Mouse (Mus musculus) midbrain, postnatal 0 days (tissue): ENCODE results near the gene Ankrd1. TPM values are rescaled to one million over a fixed set of nuclear protein-coding genes. Genes with fewer than 3 reads are reported as not detected.
A peak's percentile ranks its signal among the peaks of the same experiment; 100 is the strongest.

Source experiments
- ATAC-seq: fragments of 200-750 bp; cut with Nextera tagmentation; 2 replicates; pipeline ENCODE4 v1.8.0; 2017; ENCODE audit warnings: moderate number of reproducible peaks, mild to moderate bottlenecking, moderate TSS enrichment, moderate library complexity; ENCODE audit not compliant: low FRiP score
- DNase-seq: peaks from one replicate; pipeline ENCODE4 v3.0.0-alpha.2; 2015; ENCODE audit warnings: low spot score
- H3K27ac ChIP-seq: fragments of 300-500 bp; sonication (generic); 2 replicates; pipeline ENCODE4 v1.5.1; 2014; ENCODE audit warnings: low read depth, mild to moderate bottlenecking, low read length, mixed read lengths
- H3K27me3 ChIP-seq: fragments of 300-500 bp; sonication (generic); 2 replicates; pipeline ENCODE4 v1.6.1; 2014; ENCODE audit warnings: low read length, control low read depth, mixed read lengths; ENCODE audit not compliant: insufficient read depth
- H3K36me3 ChIP-seq: fragments of 300-500 bp; sonication (generic); 2 replicates; pipeline ENCODE4 v1.6.1; 2014; ENCODE audit warnings: low read length, control low read depth, mixed read lengths; ENCODE audit not compliant: insufficient read depth
- H3K4me1 ChIP-seq: fragments of 300-500 bp; sonication (generic); 2 replicates; pipeline ENCODE4 v1.6.1; 2014; ENCODE audit warnings: mild to moderate bottlenecking, control low read depth, antibody characterized with exemption, low read length, mixed read lengths; ENCODE audit not compliant: insufficient read depth
- H3K4me2 ChIP-seq: fragments of 300-500 bp; sonication (generic); 2 replicates; pipeline ENCODE4 v1.6.1; 2014; ENCODE audit warnings: low read depth, mild to moderate bottlenecking, low read length, mixed read lengths; ENCODE audit not compliant: poor library complexity, severe bottlenecking
- H3K4me3 ChIP-seq: fragments of 300-500 bp; sonication (generic); 2 replicates; pipeline ENCODE4 v1.5.1; 2014; ENCODE audit warnings: low read depth, mild to moderate bottlenecking, low read length, moderate library complexity
- H3K9ac ChIP-seq: fragments of 300-500 bp; sonication (generic); replicated peaks from 2 replicates; pipeline ENCODE4 v1.6.1; 2014; ENCODE audit warnings: mild to moderate bottlenecking, low read length, moderate library complexity, mixed read lengths; ENCODE audit not compliant: poor library complexity, severe bottlenecking
- H3K9me3 ChIP-seq: fragments of 300-500 bp; sonication (generic); 2 replicates; pipeline ENCODE4 v1.6.1; 2016; ENCODE audit warnings: low read length, control low read depth
- CTCF ChIP-seq: IDR thresholded peaks from 2 replicates; pipeline ENCODE4 v1.5.1; 2016; ENCODE audit warnings: antibody characterized with exemption, mild to moderate bottlenecking
- WGBS: fragments of 180-500 bp; shearing (Covaris S2); extraction: QIAGEN DNeasy Blood & Tissue Kit; methylation state at CpG from one replicate; pipeline ENCODE4 v1.1.7; 2014; 5-methylcytosine and 5-hydroxymethylcytosine counted together
- polyA plus RNA-seq: library from polyadenylated mRNA; unstranded; fragments of >200 nt; fragmentation: Nextera tagmentation; extraction: Ambion mirVana; gene quantifications from 2 replicates; pipeline ENCODE4 v1.2.1, GENCODE M21; 2015
- total RNA-seq: library from RNA; depleted of rRNA; stranded (reverse); fragments of >200 nt; gene quantifications from 2 replicates; pipeline ENCODE4 v1.2.3, GENCODE M21; 2014

The Ankrd1 gene
- total and polyA plus RNA-seq, 2 experiments from 2014 or later, result 0.11 TPM; not detected in 1

DNA sequence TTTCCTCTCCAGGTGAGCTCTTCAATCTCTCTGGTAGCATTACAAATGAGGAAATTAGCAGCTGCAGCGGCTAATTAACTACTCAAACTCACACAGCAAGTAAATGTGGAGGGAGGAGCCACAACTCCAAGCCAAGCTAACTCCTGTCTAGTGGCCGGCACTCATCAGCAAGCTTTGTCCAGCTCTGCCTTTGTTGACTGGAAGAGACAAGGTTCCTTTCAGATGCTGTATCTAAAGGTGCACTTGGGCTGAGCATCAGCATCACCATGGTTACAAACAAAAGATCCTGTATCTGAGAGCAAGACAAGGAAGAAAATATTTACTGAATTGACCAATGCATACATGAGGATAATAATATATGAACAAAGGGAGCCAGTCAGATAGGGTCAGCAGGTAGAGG lies 10.3 kb upstream of the Ankrd1 start:
- Histone ChIP-seq H3K4me2 (no peak overlapping the region), H3K9me3 (no peaks in the 10 kb centered on the region), H3K9ac (no peak overlapping the region), H3K4me1 (no peaks in the 10 kb centered on the region), H3K27ac (no peak overlapping the region), H3K36me3 (no peaks in the 10 kb centered on the region), H3K27me3 (no peaks in the 10 kb centered on the region), H3K4me3 (no peak overlapping the region)
- TF ChIP-seq CTCF, result no peak
- 41% methylated on average over 2 of the region's 2 CpGs for WGBS
- peak; percentile 20; the same call in 1 of the 2 replicates for ATAC-seq
- no peak for DNase-seq

DNA sequence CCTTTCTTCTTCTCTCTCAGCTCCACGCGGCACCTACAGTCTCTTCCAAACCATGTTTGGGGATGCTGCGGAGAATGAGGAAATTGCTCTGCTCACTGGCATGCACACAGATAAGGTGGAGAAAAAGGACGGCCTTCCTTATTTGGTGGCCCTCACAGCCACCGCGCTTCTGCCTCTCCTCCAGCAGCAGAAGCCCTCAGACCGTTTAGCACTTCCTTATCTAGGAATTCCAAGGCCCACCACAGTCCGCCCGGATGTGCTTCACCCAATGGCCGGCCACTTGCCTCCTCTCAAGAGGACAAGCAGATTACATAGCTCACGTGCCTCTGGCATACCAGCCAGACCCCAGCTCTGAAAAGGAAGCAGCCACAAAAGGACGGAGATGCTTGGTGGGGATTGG lies 9.7 kb upstream of the Ankrd1 start:
- no peak for TF ChIP-seq CTCF
- Histone ChIP-seq H3K36me3 (no peaks in the 10 kb centered on the region), H3K9ac (no peak overlapping the region), H3K27ac (no peak overlapping the region), H3K9me3 (no peaks in the 10 kb centered on the region), H3K4me2 (no peak overlapping the region), H3K4me3 (no peak overlapping the region), H3K4me1 (no peaks in the 10 kb centered on the region), H3K27me3 (no peaks in the 10 kb centered on the region)
- DNase-seq (no peak), ATAC-seq (no peak)
- 69% methylated on average over 12 of the region's 12 CpGs for WGBS

DNA sequence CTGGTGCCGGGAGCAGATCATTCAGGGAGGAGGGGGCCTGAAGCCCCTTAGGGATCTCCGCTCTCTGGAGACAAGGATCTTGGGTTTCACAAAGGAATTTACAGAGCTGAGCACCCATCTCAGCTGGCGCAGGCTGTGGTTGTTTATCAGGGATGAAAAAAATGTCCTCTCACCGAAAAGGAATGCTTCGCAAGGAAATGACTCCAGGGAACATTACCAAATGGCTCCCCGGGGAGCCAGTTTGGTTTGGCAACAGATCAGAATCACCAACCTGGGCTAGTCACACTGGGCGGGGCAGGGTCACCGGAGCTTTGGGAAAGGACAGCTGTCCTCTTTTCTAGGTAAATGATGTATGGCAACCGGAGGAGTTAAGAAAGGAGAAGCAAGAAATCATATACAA lies 9.3 kb upstream of the Ankrd1 start:
- DNase-seq (no peak), ATAC-seq (no peak)
- Histone ChIP-seq H3K27me3 (no peaks in the 10 kb centered on the region), H3K4me3 (no peak overlapping the region), H3K9ac (no peak overlapping the region), H3K4me2 (no peak overlapping the region), H3K36me3 (no peaks in the 10 kb centered on the region), H3K9me3 (no peaks in the 10 kb centered on the region), H3K27ac (no peak overlapping the region), H3K4me1 (no peaks in the 10 kb centered on the region)
- WGBS, result 68% methylated on average over 9 of the region's 9 CpGs
- TF ChIP-seq CTCF, result no peak

DNA sequence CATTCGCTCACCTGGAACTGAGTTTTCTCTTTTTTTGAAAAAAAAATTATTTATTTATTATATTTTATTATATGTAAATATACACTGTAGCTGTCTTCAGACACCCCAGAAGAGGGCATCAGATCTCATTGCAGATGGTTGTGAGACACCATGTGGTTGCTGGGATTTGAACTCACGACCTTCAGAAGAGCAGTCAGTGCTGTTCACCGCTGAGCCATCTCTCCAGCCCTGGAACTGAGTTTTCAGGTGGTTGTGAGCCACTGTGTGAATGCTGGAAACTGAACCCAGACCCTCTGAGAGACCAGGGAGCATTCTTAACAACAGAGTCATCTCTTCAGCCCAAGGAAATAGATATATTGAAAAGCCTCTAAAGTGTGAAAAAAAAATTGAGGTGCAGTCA lies 8.5 kb upstream of the Ankrd1 start:
- Histone ChIP-seq H3K9me3 (no peaks in the 10 kb centered on the region), H3K4me2 (no peak overlapping the region), H3K27me3 (no peaks in the 10 kb centered on the region), H3K36me3 (no peaks in the 10 kb centered on the region), H3K4me3 (no peak overlapping the region), H3K27ac (no peak overlapping the region), H3K4me1 (no peaks in the 10 kb centered on the region), H3K9ac (no peak overlapping the region)
- no peak for TF ChIP-seq CTCF
- DNase-seq (no peak), ATAC-seq (no peak)
- WGBS, result 94% methylated on average over 3 of the region's 3 CpGs

DNA sequence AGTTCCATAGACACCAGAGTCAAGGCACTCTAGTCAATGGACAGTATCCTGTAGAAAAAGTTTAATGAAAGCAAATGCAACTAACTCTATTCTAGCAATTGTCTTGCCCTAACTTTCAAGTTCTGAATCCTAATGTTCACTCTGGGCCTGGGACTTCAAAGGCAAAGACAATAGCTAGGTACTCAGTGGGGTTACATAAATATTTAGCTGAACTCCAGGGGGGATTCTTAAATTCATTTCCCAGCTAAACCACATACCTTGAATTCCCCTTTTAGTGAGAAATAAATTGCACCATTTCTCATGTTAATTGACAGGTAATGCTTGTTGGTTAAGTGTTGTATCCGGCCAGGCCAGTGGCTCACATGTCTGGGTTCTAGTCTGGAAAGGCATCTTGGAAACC lies 4.3 kb upstream of the Ankrd1 start:
- no peaks in the 10 kb centered on the region for H3K27me3 ChIP-seq
- H3K27ac ChIP-seq, result no peak overlapping the region
- TF ChIP-seq CTCF, result no peak
- no peaks in the 10 kb centered on the region for H3K36me3 ChIP-seq
- DNase-seq (no peak), ATAC-seq (no peak)
- H3K4me3 ChIP-seq, result no peak overlapping the region
- H3K4me1 ChIP-seq, result no peaks in the 10 kb centered on the region
- 91% methylated on average over 1 of the region's 1 CpGs for WGBS
- H3K4me2 ChIP-seq, result no peak overlapping the region
- H3K9ac ChIP-seq, result no peak overlapping the region
- H3K9me3 ChIP-seq, result no peaks in the 10 kb centered on the region

DNA sequence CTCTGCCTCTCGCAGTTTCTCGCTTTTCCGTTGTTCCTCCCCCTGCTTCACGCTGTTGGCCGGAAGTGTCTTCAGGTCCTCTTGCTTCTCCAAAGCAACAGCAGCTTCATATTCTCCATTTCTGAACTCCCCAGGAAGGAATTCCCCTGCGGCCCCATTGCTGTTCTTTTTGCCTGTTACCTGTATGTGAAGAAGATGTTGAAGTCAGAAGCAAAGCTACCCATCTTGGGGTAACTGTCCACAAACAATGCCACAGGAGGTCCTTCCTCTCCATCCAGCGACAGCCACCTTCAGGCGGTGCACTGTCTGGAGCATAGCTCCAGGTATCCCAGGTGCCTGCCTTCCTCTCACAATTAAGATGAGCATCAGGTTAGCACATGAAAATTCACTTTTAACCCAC lies 680 bp downstream of the Ankrd1 start:
- WGBS, result 89% methylated on average over 8 of the region's 8 CpGs
- H3K4me2 ChIP-seq, result no peak overlapping the region
- H3K27ac ChIP-seq, result no peak overlapping the region

More for the DNA sequence above, 680 bp downstream of the Ankrd1 start:
- no peaks in the 10 kb centered on the region for H3K9me3 ChIP-seq
- no peak for ATAC-seq
- DNase-seq, result no peak
- no peaks in the 10 kb centered on the region for H3K4me1 ChIP-seq
- no peak for TF ChIP-seq CTCF
- no peaks in the 10 kb centered on the region for H3K27me3 ChIP-seq
- H3K4me3 ChIP-seq, result no peak overlapping the region
- H3K36me3 ChIP-seq, result no peaks in the 10 kb centered on the region
- H3K9ac ChIP-seq, result no peak overlapping the region
